Mouse (Mus musculus): Measurements from ENCODE around the gene Olfr52.
"Not testable (repeated sequence)": the region's sequence is repeated elsewhere in the genome, so short reads cannot be mapped to it uniquely, and the experiment has no call there.

The Olfr52 gene
- long read RNA-seq, experiment 1, result 0 reads
- long read RNA-seq, experiment 2, result 0 reads

GRCm38 (mm10) chr2:86185583-86185982, at the start of gene Olfr52:
Gene Olfr52 (minus strand): TSS chr2:86185683.
- intact Hi-C loops (cut with DNase I), result no loop called here

GRCm38 (mm10) chr2:86231301-86231700, 45.8 kb upstream of the Olfr52 start, which contains the start of gene Olfr1047:
Gene Olfr1047 (minus strand): TSS chr2:86231401.
- intact Hi-C loops (cut with DNase I), result no loop called here

DNA sequence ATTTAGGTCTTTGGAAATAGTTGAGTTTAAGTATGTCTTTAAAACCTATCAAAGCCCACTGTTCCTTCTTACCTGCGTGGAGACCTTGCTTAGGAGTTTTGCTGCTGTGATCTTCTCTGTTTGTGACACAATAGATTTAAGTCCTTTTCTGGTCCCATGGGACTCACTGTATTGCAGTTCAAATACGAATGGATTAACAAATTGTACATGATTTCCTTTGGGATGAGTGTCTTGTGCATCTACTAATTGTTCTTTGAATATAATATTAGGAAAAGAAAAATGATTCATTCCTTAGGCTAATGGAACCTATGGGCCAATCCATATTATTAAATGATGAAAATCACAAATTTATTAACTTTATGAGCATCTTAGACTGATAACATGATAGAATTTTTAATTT, 33.7 kb upstream of the Olfr52 start, which contains the start of gene Olfr1046:
Gene Olfr1046, minus strand, starts transcription at position 101 of the 400 bp plus-strand sequence.
- intact Hi-C loops (cut with DNase I), result no loop called here

- intact Hi-C loops (cut with DNase I), result no loop called here
Observed at GRCm38 (mm10) chr2:86202909-86203308, 17.4 kb upstream of the Olfr52 start, which contains the start of gene Olfr1045. Gene Olfr1045 (minus strand): TSS chr2:86203009.

DNA sequence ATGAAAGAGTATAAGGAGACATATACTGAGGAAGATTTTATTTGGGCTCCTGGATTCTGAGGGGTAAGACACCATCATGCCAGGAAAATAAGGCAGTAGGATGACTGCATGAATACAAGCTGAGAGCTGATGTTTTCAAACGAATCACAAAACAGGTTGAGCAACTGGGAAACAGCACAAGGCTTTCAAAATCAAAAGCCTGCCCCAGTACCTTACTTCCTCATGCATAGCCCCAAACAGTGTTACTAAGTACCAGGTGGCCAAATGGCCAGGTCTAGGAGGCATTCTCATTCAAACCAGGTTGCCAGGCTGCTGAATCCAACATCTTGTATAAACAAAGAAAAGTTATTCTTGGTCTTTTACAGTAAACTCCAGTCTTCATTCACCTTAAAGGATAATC, 10.4 kb upstream of the Olfr52 start:
- intact Hi-C loops (cut with DNase I), result no loop called here

DNA sequence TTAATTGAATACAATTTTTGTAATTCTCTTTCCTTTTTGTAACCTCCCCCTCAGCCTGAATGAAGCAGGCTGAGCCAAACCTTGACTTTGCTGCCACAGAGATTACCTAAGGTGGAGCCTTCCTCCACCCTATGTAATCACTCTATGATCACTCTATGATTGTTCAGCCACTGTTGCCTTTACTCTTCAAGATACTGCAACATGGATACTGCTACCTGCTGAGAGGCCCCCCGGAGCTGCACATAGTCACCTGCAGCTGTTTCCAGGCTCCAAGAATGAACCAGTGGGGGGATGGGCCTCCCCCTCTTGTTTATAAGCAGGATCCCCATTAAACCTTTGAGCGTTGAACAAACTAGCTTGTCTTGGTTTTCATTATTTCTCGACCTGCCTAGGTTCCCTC, 5.5 kb downstream of the Olfr52 start:
- intact Hi-C loops (cut with DNase I), result no loop called here

GRCm38 (mm10) chr2:86177720-86178119, 7.8 kb downstream of the Olfr52 start, which contains the start of gene Olfr1044:
Gene Olfr1044 (minus strand): TSS chr2:86177820.
- intact Hi-C loops (cut with DNase I), result no loop called here

DNA sequence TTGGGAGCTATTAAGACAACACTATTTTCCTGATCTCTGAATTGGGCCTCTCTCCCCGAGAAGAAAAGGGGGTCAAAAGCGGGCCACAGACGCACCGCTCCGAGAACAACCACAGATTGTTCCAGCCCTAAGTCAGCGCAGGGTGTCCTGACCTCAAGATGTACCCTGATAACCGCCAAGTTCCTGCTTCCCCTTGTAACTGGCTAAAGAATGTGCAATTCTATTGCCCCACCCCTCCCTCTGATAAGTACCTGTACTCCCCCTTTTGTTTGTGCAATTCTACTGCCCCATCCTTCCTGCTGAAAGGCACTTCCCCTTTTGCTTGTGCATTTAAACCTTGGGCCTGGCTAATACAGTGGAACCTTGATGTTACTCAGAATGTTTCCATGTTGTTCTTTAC, 10.1 kb downstream of the Olfr52 start:
- intact Hi-C loops (cut with DNase I), result not testable (repeated sequence)

DNA sequence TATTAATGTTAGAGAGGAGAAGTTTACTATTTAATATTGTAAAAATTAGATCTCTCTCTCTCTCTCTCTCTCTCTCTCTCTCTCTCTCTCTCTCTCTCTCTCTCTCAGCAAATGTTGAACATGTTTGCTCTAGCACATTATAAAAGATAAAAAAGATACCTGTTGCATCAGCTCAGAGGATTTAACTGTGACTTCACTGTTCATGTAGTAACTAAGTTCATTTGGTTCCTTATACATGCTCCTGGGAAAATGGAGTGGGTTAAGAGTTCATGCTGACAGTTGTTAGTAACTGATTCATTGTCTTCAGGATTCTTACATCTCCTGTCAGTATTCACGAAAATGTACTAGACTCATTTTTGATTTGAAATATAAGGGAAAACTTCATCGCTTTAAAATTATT, 18.1 kb downstream of the Olfr52 start, which contains the start of gene Olfr1043:
Gene Olfr1043, minus strand, starts transcription at position 101 of the 400 bp plus-strand sequence.
- intact Hi-C loops (cut with DNase I), result no loop called here

DNA sequence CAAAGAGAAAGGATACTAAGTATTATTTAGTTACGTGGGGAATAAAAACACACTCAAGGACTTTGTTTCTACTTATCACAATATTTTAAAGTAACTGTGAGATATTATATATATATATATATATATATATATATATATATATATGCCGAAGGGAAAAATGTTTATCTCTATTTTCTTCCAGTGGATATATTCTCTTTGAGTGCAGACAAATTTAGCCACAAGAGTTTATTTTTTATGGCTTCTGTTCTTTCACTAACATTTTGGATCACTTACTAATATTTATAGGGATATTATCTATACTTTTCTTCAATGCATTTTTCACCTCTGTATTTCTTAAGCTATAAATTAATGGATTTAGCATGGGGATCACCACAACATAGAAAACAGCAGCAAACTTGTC, 23.7 kb downstream of the Olfr52 start, which contains the start of gene Olfr1042:
Gene Olfr1042, minus strand, starts transcription at position 101 of the 400 bp plus-strand sequence.
- intact Hi-C loops (cut with DNase I), result no loop called here

GRCm38 (mm10) chr2:86146632-86147031, 38.9 kb downstream of the Olfr52 start, which contains the start of gene Olfr1040:
Gene Olfr1040 (minus strand): TSS chr2:86146732.
- intact Hi-C loops (cut with DNase I), result no loop called here

- intact Hi-C loops (cut with DNase I), result no loop called here
Observed at GRCm38 (mm10) chr2:86135828-86136227, 49.7 kb downstream of the Olfr52 start, which contains the start of gene Olfr1039. Gene Olfr1039 (minus strand): TSS chr2:86135928.

All from adrenal gland (tissue).